Mouse (Mus musculus): Measurements from ENCODE around the gene Galnt9. TPM values are rescaled to one million over a fixed set of nuclear protein-coding genes. Genes with fewer than 3 reads are reported as not detected.

The Galnt9 gene
- total RNA-seq, 2 experiments from 2014 or later: not detected

DNA sequence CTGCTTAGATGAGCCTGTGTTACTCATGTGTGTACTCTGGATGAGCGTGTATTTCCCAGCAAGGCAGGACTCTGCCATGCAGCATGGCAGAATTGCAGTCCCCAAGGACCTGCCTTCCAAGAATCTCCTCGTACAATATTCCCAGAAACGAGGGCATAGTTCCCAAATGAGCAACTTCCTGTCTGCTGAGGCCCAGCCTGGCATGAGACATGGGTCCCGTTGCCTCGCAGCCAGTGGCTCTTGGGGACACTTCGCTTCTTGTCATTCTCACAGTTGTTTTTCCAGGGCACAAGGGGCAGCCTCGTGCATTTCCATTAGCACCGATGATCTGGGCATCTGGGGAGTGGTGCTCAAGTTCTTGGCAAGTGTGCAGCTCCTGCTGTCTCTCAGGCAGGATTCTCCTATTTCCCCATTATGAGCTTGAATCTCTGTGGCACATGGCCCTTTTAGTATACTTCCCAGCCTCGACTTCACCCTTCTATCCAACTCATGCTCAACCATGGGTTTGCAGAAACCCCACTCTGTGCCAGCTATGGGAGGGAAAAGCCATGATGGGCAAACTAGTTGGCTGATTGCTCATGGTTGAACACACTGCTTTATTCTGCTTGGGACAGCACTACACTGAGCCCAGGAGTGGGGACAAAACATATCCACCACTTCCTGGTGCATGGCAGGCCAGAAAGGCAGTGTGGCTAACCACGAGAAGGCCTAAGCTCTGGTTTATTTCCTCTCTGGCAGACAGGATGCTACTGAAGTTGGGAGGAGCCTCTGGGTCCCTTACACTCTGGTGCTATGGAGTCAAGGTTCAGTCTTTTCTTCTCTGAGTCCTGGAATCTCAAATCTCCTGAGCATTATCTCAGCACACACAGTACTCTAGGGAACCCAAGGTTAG lies 38.7 kb downstream of the Galnt9 start:
- intact Hi-C loops (cut with DNase I): no loop called here
- no peak for DNase-seq

DNA sequence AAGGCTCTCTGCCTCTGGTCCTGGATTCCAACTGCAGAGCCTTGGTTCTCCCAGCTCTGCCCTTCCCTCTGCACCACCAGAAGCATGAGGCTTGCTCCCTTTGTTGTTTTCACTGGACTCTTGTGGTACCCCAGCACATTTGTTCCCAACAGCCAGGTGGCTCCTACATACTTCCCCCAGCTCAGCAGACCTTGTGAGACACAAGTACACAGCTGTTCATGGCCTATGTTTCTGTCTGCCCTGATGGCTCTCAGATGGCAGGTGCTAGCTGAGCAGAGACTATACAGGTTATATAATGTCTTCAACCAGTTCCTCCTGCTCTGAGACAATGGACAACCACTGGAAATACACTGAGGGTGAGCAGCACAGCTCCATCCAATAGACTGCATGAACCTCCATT lies 43.3 kb downstream of the Galnt9 start:
- intact Hi-C loops (cut with DNase I): no loop called here
- DNase-seq: no peak

DNA sequence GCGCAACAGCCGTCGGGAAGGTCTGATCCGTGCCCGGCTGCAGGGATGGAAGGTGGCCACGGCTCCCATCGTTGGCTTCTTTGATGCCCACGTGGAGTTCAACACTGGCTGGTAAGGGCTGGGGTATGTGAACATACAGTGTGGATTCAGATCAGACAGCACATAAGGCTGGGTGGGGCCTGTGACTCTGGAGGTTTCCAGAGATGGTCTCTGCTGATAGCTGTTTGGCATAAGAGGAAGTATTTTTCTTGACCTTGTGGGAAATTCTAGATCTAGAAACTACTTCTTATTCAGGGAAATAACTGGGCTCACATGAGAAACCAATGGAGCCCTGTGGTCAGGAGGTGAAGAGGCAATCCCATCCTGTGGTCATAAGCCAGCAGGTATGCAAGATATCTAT lies 45.7 kb downstream of the Galnt9 start:
- intact Hi-C loops (cut with DNase I): no loop called here
- no peak for DNase-seq

DNA sequence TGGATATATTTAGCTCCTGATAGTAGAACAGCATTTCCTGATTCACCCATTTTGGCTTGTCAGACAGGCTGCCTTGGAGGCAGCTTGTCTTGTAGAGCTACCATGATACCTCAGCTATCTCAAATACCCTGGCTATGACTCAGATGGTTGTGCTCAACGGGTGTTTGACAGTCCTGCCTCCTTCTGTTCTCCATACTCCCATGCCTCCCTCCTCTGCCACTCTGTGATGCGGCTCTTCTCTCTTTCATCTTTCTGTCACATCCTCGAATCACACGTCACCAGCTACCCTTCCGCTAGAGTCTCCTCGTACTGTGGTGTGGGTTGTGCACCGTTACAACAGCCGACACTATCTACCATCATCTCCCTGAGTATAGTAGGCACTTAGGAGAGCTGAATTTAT lies 50.3 kb downstream of the Galnt9 start:
- no peak for DNase-seq
- intact Hi-C loops (cut with DNase I): no loop called here

DNA sequence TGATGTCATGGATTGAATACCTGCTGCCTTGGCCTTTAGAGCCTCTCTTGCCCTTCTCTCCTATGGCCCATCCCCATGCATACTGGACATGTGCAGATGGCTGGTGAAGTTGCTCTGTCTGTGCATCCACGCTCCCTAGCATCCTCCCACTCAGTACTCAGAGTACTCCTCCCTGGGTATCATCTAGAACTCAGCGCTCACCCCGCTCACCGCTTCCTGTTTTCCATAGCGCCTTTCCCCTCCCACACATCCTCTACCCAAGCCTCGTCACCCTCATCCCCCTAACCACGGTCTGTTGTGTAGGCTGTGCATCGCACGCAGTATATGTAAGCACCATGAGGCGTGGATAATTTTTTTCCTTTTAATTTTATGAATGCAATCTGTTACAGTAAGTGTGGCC lies 51.2 kb downstream of the Galnt9 start:
- intact Hi-C loops (cut with DNase I): no loop called here
- DNase-seq: no peak

DNA sequence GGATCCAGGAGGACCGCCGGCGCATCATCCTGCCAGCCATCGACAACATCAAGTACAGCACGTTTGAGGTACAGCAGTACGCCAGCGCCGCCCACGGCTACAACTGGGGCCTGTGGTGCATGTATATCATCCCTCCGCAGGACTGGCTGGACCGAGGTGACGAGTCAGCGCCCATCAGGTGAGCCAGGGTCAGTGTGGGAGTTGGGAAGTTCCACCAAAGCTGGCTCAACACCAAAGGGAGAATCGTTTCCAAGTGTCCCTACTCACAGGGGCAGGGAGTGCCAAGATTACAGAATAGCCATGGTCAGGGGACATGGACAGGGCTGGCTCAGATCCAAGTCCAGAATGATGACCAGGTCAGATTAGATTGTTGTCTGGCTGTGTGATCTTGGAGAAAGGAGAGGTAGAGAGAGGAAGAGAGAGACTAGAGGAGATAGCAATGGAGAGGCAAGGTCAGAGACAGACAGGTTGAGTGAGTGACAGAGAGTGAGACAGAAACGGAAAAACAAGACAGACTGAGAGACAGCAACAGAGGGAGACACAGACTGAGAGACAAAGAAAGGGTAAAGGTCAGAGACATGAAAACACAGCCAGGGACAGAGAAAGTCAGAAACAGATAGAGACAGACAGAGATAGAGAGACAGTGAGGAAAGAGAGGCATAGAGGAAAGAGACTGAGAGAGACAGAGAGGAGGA lies 52.1 kb downstream of the Galnt9 start:
- no peak for DNase-seq
- intact Hi-C loops (cut with DNase I): no loop called here

DNA sequence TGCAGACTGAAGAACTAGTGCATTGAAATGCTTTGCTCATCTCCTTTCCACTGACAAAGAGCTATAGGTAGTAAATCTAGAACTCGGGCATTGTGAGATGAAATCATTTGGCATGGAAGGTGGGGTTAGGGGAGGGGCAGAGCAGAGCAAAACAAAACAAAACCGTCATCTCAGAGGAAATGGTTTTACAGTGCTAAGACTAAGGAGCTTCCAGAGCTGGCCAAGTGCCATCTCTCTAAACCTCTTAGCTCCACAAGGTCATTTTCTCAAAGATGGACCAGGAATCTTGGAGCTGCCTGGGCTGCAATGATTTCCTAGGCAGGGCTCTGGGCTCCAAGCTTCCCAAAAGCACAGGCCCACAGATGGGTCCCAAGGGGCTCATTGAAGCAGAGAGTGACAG lies 53.3 kb downstream of the Galnt9 start:
- DNase-seq: peak in 1 of 2 experiments; percentile 5
- intact Hi-C loops (cut with DNase I): no loop called here

DNA sequence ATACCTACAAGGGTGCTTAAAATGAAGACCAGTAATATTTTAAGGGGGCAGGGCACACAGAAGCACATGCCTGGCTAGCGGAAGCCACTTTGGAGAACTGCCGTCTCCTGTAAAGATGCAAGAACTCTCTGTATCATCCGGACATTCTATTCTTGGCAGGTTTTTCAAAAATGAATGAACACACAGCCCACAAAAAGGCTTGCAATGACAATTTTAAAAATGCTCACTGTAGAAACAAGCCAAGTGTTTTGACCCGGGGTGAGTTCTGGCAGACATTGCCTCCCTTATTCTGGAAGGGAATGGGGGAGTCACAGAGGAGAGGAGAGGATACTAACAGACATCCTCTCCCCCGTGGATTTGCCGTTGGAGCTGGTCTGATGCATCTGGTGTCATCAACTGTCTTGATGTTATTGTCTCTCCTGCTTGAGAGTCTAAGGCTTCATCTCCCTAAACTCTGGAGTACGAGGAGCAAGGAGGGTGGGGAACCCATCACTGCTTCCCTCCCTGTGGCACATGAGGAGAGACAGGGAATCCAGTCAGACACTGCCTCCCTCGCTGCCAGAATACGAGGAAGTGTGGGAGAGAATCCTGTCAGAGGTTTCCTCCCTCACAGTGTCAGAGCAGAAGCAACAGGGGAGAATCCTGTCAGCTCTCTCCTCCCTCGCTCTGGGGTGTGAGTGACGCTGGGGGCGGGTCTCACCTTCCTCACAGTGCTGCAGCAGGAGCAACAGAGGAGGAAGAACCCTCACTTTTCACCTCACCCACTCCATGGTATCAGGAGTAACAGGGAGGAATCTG lies 54.3 kb downstream of the Galnt9 start:
- DNase-seq: peak; percentile 5 to 9
- intact Hi-C loops (cut with DNase I): no loop called here

DNA sequence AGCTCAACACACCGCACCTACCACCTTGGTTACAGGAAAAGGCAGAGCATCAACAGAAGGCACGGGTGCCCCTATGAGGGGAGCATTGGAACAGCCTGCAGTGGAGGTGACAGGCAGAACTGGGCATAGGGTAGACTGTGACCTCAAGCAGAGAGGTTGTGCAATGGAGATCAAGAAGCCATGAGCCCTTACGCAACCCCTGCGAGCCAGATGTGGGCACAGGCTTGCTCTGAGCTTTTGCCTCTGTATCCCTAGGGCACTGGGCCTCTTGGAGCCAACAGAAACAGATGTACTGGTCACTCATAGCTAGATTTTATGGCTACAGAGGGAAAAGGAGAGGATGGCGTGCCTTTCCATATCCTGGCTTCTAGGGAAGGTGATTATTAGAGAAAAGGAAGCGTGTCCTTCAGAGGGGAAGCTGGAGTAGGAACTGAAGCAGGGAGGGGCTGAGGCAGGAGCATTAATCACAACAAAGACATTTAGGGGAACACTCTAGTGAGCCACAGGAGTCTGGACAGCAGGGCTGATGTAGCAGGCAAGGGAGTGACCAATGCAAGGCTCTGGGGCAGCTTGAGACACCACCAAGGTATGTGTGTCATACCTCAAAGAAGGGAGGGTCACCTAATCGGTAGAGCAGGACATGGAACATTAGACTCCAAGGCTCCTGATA lies 59.0 kb downstream of the Galnt9 start:
- intact Hi-C loops (cut with DNase I): no loop called here
- DNase-seq: no peak

DNA sequence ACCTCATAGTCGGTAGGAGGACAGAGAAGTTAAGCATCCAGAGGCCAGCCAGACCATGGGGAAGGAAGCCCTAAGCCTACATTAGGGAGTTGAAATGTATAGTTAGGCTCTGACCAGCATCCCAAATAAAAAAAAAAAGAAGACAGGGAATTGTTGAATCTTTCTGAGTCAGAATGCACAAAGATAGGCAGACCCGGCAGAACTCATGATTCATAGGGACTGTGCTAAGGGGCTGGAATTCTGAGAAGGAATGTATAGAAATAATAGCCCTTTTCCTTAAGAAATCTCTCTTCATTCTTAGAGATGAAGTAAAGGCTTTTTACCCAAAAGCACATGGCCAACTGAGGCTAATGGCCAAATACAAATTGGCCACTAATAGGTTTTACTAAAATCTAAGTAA lies 60.2 kb downstream of the Galnt9 start:
- intact Hi-C loops (cut with DNase I): no loop called here
- DNase-seq: no peak

DNA sequence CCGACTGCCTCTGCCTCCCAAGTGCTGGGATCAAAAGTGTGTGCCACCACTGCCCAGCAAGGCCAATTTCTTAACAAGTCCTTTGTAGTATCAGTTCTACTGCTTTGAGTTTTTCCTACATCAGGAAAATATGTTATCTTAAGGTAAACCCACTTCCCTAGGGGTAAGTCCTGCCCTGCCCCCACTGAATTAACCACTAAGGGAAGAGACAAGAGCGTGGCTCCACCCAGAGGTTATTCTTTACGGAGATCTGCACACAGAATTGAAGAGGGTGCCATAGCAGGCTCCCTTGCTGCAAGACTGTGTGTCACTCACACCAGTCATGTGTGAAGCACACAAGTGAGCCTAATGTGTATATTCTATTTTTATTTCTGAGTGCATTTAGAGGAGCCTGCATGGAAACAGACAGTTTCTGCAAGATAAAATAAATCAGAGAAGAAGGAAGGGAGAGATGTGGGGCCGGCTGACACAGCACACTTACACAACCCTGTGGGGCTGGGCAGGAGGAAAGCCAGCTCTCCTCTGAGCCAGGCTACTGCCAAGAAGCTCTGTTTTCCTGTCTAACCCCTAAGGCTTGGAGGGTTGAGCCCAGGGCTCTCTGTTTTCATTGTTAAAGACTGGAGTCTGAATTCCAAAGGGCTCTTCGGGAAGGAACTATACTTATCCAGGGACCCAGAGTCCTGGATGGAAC lies 61.5 kb downstream of the Galnt9 start:
- intact Hi-C loops (cut with DNase I): no loop called here
- no peak for DNase-seq

DNA sequence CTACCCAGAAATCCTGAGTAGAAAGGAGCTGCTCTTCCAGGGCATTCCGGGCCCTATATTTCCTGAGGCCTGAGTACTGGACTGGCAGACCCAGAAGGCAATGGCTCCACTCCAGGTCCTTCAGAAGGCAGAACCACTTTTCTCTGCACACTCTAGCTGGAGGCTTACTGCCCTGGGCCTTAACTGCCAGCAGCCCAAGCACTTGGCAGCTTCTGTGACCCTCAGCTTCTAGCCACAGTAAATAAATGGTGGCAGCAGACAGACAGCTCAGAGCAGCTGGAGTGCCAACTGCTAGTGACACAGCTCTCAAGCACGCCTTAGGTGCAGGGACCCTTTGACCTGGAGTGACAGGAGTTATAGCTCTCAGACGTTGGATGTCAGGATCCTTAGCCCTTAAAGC lies 63.6 kb downstream of the Galnt9 start:
- no peak for DNase-seq
- intact Hi-C loops (cut with DNase I): no loop called here

DNA sequence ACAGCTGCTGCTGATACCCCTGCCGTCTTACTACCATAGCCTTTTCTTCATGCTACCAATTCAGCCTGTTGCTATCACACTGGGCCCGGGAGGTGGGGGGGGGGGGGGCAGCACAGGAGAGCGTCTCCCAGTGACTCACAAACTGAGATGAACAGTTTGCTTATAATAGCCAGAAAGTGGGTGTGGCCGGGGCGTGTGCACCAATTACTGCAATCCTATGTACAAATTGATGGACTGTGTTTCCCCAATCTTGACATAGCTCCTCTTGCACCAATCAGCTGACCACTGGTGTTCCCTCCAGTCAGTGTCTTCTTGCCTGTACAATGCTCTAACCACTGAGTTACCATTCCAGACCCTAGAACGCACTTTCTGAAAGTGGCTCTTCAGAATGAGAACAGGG lies 64.2 kb downstream of the Galnt9 start:
- no peak for DNase-seq
- intact Hi-C loops (cut with DNase I): no loop called here

DNA sequence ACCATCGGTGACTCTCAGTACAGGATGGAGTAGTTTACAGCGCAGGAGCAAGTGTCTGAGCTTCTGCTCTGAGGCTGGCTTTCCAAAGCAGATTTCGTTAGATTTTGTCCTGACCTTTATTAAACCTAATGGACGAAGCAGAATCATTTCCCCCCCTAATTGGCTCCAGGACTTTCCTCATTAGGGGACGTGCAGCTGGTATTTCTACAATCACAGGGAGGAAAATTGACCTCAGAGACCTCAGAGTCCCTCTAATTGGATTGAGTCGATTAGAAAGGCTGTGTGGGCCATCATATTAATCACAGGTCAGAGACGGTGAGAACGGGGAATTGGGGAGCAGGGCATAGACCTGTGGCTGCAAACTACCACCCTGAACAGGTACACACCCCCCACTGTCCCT lies 64.8 kb downstream of the Galnt9 start:
- intact Hi-C loops (cut with DNase I): no loop called here
- DNase-seq: no peak

DNA sequence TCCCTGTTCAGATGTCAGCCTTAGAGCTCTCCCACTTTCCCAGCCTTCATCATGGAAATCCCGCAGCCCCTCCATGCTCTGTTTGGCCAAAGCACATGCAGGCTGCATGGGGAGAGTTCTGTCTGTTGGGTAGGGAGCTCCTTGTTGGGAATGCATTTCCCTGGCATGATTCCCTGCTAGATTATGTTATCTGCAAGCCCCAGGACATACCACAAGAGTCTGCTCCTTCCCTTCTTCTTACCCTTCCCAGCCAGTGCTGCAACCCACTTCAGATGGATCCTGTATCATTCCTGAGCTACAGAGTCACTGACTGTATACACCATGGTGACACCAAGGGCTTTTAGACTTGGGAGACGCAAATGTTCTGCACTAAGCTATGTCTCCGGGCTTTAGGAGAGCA lies 65.3 kb downstream of the Galnt9 start:
- DNase-seq: no peak
- intact Hi-C loops (cut with DNase I): no loop called here

DNA sequence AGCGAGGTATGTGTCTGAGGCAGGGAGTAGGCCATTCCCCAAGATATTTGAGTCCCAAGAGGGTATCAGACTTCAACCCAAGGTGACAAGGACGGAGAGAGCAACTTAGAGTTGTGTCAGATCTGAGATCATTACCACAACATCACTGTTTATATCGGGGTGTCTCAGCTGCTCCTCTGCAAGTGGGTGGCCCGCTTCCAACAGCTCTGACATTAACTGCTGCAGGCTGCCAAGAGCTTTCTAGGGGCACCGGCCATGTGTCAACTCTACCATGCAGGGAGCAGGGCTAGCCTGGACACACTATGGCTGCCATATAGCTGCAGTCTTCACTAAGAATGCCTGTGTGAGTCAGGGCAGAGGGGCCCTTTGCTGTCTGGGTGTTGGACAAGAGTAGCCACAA lies 65.7 kb downstream of the Galnt9 start:
- DNase-seq: no peak
- intact Hi-C loops (cut with DNase I): no loop called here

DNA sequence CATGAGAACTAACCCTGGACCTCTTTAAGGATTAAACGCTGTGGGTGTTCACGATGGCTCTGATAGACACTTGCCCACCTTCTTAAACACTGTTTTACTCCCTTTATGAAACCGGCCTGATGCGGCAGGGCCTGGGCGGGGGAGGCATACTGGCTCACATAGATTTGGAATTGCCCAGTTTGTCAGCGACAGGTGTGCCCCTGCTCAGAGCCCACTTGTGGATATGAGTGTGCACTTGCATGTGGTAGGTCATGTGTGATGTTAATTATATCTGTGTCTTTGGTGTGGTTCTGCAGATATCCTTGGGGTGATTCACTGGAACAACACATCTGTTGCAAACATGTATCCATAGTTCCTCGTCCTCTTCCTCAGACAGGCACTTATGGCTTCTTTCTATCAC lies 66.3 kb downstream of the Galnt9 start:
- DNase-seq: no peak
- intact Hi-C loops (cut with DNase I): no loop called here

DNA sequence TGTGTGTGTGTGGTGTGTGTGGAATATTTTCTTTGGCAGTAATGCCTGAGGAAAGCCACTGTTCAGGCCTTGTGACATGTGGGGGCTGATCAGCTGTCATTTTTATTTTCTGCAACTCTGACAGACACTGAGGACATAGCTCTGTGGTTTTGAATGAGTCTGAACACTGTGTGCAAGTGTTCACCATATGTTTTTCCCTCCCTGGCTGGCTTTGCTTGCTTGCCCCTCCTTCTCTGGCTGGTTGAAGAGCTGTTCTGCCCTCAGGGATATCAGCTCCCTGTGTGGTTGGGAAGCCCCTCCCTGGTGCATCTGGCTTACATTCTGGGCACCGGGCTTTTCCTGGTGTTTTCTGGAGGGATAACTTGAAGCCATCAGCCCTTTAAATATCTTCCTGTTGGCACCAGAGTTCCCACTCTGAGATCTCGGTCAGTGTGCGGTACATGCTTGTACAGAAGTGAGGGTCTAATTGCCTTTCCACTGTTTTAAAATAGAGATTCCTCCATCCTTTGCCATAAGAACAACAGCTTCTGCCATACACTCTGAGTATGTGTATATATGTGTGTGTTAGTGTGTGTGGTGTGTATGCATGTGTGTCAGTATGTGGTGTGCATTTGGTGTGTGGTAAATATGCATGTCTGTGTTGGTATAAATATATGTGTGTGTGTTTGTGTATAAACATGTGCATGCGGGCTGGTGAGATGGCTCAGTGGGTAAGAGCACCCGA lies 67.4 kb downstream of the Galnt9 start:
- intact Hi-C loops (cut with DNase I): no loop called here
- DNase-seq: no peak

DNA sequence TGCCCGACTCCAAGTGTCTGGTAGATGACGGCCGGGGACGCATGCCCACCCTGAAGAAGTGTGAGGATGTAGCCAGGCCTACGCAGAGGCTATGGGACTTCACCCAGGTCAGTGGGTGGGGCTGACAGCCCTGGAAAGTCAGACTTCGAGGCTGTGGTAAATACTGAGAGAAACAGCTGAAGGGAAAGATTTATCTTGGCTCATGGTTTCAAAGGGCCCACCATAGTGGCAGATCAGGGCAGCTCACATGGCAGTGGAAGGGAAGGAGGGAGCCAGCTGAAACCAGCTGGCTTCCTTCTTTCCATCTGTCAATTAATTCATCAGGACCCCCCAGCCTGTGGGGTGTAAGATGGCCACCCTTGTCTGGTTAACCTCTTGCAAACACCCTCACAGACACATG lies 75.1 kb downstream of the Galnt9 start:
- intact Hi-C loops (cut with DNase I): no loop called here
- no peak for DNase-seq

DNA sequence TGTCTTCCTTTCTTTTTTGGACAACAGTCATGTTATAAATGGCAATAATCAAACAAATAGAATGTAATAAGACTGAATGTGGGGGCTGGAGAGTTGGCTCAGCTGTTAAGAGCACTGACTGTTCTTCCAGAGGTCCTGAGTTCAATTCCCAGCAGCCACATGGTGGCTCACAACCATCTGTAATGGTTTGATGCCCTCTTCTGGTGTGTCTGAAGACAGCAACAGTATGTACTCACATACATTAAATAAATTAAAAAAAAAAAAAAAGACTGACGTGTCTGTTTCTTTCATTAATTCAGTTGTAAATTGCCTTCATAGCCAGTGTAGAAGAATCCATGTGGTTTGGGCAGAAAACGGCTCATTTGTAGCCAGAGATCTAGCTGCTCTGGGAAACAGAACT lies 80.2 kb downstream of the Galnt9 start:
- intact Hi-C loops (cut with DNase I): no loop called here
- DNase-seq: no peak

All from heart, postnatal 14 days (tissue).